Mouse (Mus musculus) ES-E14 (cell line): Measurements from ENCODE around the gene Plrg1.

Experiments
- CHD2 ChIP-seq: IDR thresholded peaks from 2 replicates; pipeline ENCODE4 v1.6.1; 2014; ENCODE audit warnings: mild to moderate bottlenecking, low read depth, low read length, inconsistent platforms
- HCFC1 ChIP-seq: IDR thresholded peaks from 2 replicates; pipeline ENCODE4 v1.6.1; 2012; ENCODE audit warnings: low read length, inconsistent platforms, borderline replicate concordance; ENCODE audit not compliant: insufficient read depth
- MAFK ChIP-seq: IDR thresholded peaks from 2 replicates; pipeline ENCODE4 v1.6.1; 2014; ENCODE audit warnings: mild to moderate bottlenecking, low read depth, low read length, inconsistent platforms; ENCODE audit not compliant: insufficient read depth
- ZC3H11A ChIP-seq: IDR thresholded peaks from 2 replicates; pipeline ENCODE4 v1.6.1; 2012; ENCODE audit warnings: low read depth, mild to moderate bottlenecking, inconsistent platforms, low read length, borderline replicate concordance
- ZNF384 ChIP-seq: IDR thresholded peaks from 2 replicates; pipeline ENCODE4 v1.6.1; 2012; ENCODE audit warnings: low read depth, low read length, inconsistent platforms

- TF ChIP-seq ZC3H11A (no peak), ZNF384 (no peak), CHD2 (no peak), MAFK (no peak), HCFC1 (no peak)
Measured at GRCm38 (mm10) chr3:83052102-83052501, 3.2 kb upstream of the Plrg1 start.
